Mouse (Mus musculus) left cerebral cortex, adult 2 months (tissue): Measurements from ENCODE around the gene Itga10. TPM values are rescaled to one million over a fixed set of nuclear protein-coding genes. Genes with fewer than 3 reads are reported as not detected.

ENCODE experiments used
- DNase-seq, 2 experiments: peaks; one replicate each; pipeline ENCODE4 v3.0.0; 2021 to 2022; ENCODE audit warnings: low spot score in 2 of 2, mixed read lengths in 1 of 2; ENCODE audit errors: extremely low spot score in 1 of 2
- H3K27ac ChIP-seq: fragments of 200-600 bp; 2 replicates; pipeline ENCODE4 v1.8.1; 2022
- H3K4me3 ChIP-seq: fragments of 200-600 bp; 2 replicates; pipeline ENCODE4 v1.8.1; 2022
- CTCF ChIP-seq: fragments of 200-600 bp; IDR thresholded peaks from 2 replicates; pipeline ENCODE4 v1.8.1; 2022; ENCODE audit warnings: antibody characterized with exemption, mild to moderate bottlenecking, moderate library complexity
- intact Hi-C: fragments of 180-260 bp; cut with DNase I; formaldehyde crosslinking; loops from one replicate; pipeline ENCODE4 v1.15.1; 2025
- long read RNA-seq, 2 experiments: library from polyadenylated mRNA; stranded (forward); transcript quantifications; one replicate each; pipeline ENCODE4 v2.0.0; 2021; ENCODE audit warnings: borderline mapping rate in 2 of 2
- total RNA-seq, 2 experiments: library from RNA; stranded (reverse); gene quantifications; 2 replicates each; pipeline ENCODE4 v1.2.3; 2021

Itga10 gene
- 1 to 10 TPM; 2.9 to 3.6 TPM for total RNA-seq
- long read RNA-seq, experiment 1 = 0 reads
- long read RNA-seq, experiment 2 = 0 reads

DNA sequence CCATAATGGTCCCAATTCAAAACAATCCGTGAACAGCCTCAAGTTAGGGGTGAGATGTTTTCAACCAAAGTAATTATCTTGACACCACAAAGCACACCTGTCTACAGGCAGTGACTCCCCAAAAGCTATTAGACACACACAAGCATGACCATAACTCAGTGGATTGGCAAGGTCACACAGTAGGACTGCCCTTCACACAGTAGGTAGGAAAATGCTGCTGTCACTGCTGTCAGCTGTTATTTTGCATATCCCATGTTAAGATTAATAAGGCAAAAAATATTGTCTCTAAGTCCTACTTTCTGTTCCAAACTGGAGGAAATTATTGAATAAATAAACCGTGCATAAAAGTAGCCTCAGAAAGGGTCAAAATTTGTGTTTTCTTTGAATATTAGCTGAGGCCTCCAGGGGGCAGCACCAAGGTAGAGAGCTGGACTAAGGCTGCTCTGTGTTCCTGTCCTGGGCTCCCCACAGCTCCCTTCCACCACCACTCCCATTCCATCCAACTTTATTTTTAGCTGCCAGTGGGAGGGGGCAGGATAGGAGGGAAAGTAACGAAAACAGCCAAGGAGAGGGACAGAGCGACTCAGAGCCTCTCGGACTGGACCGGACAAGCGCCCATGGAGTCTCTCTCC is at the start of gene Itga10:
Gene Itga10 (plus strand): TSS at position 567 of the 632 bp plus-strand sequence.
- intact Hi-C loops = loop anchor here (2.0 kb wide), 1 partner anchor 16 kb away; no protein-coding TSS in a partner anchor
- DNase-seq = no peak
- TF ChIP-seq CTCF = peak; percentile 70

DNA sequence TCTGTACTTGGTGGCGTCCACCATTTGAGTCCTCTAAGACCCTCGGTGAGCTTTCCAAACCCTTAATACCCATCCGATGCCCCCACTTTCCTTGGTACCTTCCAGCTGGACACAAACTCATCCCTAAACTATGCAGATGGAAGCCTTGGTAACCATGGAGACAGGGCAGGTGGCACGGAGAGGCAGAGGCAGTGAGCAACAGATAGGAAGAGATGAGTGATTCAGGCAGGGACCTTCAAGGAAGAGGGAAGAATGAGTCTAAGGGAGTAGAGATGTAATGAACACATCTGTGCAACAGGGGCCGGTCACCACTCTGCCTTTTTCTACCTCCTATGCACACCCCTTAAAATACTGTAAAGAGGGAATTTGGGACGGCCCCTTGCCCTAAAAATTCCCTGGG is 49.7 kb upstream of the Itga10 start:
- peak overlapping the region; percentile 77 for H3K4me3 ChIP-seq
- H3K27ac ChIP-seq = peak overlapping the region; percentile 96
- DNase-seq = peak in 1 of 2 experiments; percentile 47
- intact Hi-C loops = loop anchor here (5.0 kb wide), 1 partner anchor 318 kb away; no protein-coding TSS in a partner anchor
- TF ChIP-seq CTCF = no peak

More for the DNA sequence above, at the start of gene Itga10:
- Histone ChIP-seq H3K27ac (no peak within 1 kb of the TSS), H3K4me3 (no peak within 1 kb of the TSS)

DNA sequence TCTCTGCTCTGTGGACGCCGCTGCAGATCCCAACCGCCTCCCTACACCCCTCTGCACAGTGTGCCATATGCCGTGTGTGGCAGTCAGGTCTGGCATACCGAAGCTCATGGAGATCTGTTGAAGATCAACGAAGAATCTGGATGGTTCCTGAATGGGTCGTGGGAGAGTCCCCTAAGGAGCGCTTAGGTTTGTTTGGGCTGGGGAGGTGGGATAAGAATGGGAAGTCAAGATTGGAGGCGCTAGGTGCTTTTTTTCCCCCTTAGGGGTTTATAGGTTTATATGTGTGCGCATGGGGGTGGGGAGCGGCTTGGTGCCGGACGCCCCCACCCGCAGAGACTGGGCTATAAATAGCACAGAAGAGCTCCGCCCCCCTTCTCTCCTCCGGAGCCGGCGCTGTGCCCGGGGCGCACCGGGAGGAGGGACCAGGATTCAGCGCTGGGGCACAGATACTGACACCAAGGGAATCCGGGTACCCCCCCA is 49.1 kb upstream of the Itga10 start, which contains the start of gene Ankrd34a:
Gene Ankrd34a (plus strand): TSS at position 409 of the 480 bp plus-strand sequence.
- TF ChIP-seq CTCF = no peak
- intact Hi-C loops = loop anchor here (5.0 kb wide), 1 partner anchor 319 kb away; no protein-coding TSS in a partner anchor
- peak; percentile 81 to 84 for DNase-seq
- Histone ChIP-seq H3K4me3 (peak within 1 kb of the TSS; percentile 77), H3K27ac (peak within 1 kb of the TSS; percentile 96)

DNA sequence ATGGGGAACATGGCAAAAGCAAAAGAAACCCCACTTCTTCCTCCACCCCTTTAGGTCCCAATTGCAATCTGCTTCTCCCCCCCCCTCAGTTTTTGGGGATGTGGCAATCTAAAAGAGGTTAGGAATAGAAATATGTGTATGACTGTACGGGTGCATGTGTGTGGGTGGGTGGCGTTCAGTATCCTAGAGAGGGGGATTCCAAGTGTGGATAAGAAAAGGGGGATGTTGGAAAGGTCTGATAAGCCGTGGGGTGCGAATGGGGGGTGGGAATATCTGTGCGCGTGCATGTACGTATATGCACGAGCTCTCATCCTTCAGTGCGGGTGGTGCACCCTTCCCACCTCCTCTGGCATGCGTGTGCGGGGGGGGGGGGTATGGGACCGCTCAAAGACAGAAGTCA is 48.5 kb upstream of the Itga10 start:
- intact Hi-C loops = loop anchor here (5.0 kb wide), 1 partner anchor 320 kb away; no protein-coding TSS in a partner anchor
- DNase-seq = peak in 1 of 2 experiments; percentile 57
- TF ChIP-seq CTCF = no peak

DNA sequence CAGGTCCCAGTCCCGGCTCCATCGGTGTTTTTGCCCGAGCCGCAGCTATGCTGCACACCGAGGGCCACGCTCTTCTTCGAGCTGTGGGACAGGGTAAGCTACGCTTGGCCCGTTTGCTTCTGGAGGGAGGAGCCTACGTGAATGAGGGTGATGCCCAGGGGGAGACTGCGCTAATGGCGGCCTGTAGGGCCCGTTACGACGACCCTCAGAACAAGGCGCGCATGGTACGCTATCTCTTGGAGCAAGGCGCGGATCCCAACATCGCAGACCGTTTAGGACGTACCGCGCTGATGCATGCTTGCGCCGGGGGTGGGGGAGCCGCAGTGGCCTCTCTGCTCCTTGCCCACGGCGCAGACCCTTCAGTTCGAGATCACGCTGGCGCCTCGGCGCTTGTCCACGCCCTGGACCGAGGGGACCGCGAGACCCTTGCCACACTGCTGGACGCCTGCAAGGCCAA is 47.9 kb upstream of the Itga10 start:
- intact Hi-C loops = loop anchor here (5.0 kb wide), 1 partner anchor 320 kb away; no protein-coding TSS in a partner anchor
- TF ChIP-seq CTCF = no peak
- H3K4me3 ChIP-seq = peak overlapping the region; percentile 77
- DNase-seq = peak in 1 of 2 experiments; percentile 39
- peak overlapping the region; percentile 96 for H3K27ac ChIP-seq

More for the DNA sequence above, 48.5 kb upstream of the Itga10 start:
- peak overlapping the region; percentile 96 for H3K27ac ChIP-seq
- H3K4me3 ChIP-seq = peak overlapping the region; percentile 77

DNA sequence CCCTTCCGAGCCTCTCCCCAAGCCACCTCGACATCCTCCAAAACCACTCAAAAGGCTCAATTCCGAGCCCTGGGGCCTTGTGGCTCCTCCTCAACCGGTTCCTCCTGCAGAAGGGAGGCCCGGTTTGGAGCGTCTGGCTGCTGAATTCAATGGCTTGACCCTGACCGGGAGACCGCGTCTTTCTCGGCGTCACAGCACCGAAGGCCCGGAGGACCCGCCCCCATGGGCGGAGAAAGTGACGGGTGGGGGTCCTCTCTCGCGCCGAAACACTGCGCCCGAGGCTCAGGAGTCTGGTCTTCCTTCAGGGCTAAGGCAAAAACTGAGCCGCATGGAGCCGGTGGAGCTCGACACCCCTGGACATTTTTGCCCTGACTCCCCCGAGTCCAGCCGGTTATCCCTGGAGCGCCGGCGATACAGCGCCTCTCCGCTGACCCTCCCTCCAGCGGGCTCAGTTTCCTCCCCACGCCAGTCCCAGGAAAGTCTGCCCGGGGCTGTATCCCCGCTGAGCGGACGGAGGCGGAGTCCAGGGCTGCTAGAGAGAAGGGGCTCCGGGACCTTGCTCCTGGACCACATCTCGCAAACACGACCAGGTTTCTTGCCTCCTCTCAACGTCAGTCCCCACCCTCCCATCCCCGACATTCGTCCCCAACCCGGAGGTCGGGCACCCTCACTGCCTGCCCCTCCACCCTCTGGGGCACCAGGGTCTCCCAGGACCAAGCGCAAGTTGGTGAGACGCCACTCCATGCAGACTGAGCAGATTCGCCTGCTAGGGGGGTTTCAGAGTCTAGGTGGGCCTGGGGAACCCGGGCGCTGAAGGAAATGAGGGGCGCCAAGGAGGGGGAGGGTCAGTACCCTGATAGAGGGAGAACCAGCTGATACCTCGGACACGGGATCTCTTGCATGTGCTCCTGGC is 47.0 kb upstream of the Itga10 start:
- no peak for TF ChIP-seq CTCF
- intact Hi-C loops = loop anchor here (5.0 kb wide), 1 partner anchor 321 kb away; no protein-coding TSS in a partner anchor
- H3K27ac ChIP-seq = peak overlapping the region; percentile 96
- peak; percentile 64 to 65 for DNase-seq
- H3K4me3 ChIP-seq = peak overlapping the region; percentile 77

DNA sequence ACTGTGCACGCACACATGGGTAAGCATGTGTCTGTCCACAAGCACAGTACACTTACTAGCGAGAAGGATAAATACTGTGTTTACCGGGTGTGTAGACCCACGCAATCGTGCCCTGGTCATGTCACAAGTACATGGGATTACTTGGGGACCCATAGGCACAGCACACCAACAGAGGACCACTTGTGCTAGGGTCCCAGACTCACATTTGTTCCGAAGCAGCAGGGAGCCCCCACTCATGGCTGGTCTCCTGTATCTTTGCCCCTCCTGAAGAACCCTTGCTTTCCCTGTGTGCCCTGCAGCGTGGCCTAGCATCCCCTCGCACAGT is 46.4 kb upstream of the Itga10 start:
- DNase-seq = no peak
- peak overlapping the region; percentile 77 for H3K4me3 ChIP-seq
- TF ChIP-seq CTCF = no peak
- H3K27ac ChIP-seq = peak overlapping the region; percentile 96
- intact Hi-C loops = loop anchor here (5.0 kb wide), 1 partner anchor 322 kb away; no protein-coding TSS in a partner anchor

DNA sequence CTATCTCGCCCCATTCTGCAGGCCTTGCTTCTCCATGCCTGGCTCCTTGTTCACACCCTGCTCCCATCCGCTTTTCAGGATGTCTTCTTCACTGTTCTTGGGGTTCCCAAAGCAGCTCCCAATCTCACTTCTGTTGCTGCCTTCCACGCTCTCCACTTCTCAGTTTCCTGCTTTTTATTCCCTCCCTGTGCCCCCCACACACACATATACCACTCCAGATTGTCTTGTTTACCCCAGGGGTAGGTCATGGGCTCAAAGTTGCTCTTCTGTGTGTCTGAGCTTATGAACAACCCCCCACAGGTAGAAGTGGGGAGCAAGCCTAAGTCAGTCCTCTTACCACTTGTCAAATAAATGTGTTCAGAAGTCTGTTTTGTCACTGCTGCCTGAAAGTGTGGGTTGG is 46.0 kb upstream of the Itga10 start:
- TF ChIP-seq CTCF = no peak
- peak overlapping the region; percentile 77 for H3K4me3 ChIP-seq
- intact Hi-C loops = loop anchor here (5.0 kb wide), 1 partner anchor 322 kb away; no protein-coding TSS in a partner anchor
- DNase-seq = no peak
- H3K27ac ChIP-seq = peak overlapping the region; percentile 96; the same call in 1 of the 2 replicates

DNA sequence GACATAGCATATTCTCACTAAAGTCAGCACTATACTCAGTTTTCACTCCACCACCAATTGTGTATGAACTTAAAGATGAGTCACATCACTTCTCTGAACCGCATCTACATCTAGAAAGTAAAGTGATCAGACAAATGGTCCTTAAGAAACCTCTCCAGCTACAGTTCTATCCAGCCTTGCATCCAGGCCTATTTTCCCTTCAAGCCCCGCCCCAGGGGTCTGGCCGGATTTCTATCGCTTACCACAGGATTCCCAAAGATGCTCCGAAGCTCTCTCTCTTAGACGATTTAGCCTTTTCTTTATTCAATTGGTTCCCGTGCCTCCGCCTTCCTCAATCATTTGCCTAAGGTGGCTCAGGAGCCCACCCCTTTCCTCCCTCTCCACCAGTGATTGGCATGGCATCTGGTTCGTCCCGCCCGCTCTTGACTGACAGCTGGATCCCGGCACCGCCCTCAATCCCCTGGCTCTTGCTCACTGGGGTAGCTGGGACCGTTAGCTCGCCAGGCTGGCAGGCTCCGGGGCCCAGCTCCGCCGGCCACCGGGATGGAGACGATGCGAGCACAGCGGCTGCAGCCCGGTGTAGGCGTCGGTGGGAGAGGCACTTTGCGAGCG is 44.6 kb upstream of the Itga10 start, which contains the start of gene Lix1l:
Gene Lix1l (plus strand): TSS at position 511 of the 612 bp plus-strand sequence.
- H3K4me3 ChIP-seq = peak within 1 kb of the TSS; percentile 75
- intact Hi-C loops = no loop called here
- TF ChIP-seq CTCF = no peak
- peak; percentile 89 to 93 for DNase-seq
- peak within 1 kb of the TSS; percentile 85 for H3K27ac ChIP-seq

DNA sequence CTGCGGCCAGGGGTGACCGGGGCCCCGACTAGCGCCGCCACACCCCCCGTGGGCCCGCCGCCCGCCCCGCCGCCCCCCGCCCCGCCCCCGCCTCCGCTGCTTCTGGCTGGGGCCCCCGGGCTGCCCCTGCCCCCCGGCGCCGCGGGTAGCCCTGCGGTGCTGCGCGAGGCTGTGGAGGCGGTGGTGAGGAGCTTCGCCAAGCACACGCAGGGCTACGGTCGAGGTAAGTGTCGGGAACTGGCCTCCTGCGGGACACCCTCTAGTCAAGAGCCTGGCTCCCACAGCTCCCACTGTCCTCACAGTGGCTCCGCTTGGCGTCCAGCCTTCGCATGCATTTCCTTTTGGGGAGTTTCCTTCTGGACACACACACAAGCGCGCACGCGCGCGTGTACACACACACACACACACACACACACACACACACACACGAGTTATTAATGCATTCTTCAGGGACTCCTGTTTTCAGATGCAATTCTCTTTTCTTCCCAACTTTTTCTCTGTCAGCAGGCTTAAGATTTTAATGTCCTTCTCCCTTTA is 44.1 kb upstream of the Itga10 start:
- peak; percentile 61 to 64 for DNase-seq
- no peak for TF ChIP-seq CTCF
- Histone ChIP-seq H3K27ac (peak overlapping the region; percentile 85), H3K4me3 (peak overlapping the region; percentile 75)
- intact Hi-C loops = no loop called here
